Mouse (Mus musculus): ENCODE measurements around the gene Hdac9.

GRCm38 (mm10) chr12:34201471-34201870 lies 715.4 kb downstream of the Hdac9 start:
- no peak for TF ChIP-seq GATA1 (IDR thresholded peaks at IDR 0.05; ENCODE audit: low read length)
- no peak for TF ChIP-seq TAL1 (IDR thresholded peaks at IDR 0.05; ENCODE audit: low read length)
